Mouse (Mus musculus): ENCODE results near the gene Ppa1.

The Ppa1 gene

DNA sequence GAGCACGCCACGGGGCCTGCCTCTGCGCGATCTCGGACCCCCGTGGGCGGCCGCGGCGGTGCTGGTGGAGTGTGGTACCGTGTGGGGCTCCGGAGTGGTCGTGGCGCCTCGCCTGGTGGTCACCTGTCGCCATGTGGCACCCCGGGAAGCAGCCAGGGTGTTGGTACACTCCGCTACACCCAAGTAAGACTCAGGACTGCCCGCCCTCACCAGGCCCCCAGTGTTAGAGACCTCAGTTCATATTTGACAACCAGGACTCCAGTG is 48.1 kb downstream of the Ppa1 start:
- DNase-seq, result no peak

DNA sequence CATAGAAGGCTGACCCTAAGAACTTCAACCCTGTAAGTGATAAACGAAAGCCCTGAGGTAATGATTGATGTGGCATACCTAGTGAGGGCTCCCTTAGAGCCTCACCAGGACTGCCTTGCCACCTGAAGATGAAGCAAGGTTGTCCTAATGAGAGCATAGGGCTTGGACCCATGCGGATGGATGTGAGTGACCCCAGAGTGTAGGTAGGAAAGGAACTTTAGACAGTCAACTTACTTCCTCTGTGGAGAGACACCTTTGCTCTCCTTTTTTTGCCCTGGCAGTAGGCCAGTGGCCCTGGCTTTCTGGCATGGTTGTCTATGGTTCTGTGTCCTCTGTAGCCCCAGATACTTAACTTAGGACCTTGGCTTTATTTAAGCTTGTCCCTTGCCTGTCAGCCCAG is 48.7 kb downstream of the Ppa1 start:
- DNase-seq, result no peak

DNA sequence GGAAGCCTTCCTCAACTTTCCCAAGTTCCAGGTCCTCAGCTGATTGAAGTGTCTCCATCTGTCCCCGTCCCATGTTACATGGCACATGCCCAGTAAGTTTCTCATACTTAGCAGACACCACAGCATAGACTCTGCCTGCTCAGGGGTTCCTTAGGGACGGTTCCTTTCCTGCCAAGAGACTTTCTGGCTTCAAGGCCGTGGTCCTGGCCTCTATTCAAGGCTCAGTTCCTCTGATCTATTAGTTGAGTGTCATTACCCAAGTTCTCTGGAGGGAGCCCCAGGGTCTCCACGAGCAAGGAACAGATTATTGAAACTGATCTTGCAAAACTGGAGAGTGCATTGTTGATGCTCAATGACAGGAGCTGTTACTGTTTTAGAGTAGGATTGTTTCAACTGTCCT is 56.3 kb downstream of the Ppa1 start:
- DNase-seq, result no peak

DNA sequence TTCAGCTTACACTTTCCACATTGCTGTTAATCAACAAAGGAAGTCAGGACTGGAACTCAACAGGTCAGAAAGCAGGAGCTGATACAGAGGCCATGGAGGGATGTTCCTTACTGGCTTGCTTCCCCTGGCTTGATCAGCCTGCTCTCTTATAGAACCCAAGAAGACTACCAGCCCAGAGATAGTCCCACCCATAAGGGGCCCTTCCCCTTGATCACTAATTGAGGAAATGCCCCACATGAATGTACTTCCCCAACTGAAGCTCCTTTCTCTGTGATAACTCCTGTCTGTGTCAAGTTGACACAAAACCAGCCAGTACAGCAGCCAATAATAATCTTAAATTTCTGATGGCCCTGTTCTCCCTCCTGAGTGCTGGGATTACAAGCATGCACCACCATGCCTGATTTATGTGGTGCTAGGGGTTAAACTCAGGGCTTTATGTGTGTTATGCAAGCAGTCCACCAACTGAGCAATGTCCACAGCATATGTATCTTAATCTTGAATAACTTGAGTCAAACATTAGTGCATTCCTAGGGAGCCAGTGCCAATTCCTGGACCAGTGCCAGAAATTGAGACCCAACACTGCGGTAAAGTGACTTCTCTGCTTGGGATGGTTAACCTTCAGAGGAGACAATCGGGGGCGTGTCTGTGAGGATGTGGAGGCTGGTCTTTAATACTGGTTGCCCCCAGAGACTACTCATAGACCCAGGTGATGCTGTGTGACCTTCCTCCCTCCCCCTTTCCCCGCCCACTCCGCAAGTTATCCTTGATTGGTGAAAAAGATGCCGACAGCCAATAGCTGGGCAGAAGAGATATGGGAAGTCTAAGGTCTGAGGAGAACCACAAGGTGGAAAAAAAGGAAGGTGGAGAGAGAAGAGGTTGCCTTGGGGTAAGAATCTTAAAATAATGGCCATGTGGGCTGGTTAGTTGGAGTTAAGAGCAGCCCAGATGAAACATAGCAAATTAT is 58.3 kb downstream of the Ppa1 start:
- DNase-seq, result no peak

DNA sequence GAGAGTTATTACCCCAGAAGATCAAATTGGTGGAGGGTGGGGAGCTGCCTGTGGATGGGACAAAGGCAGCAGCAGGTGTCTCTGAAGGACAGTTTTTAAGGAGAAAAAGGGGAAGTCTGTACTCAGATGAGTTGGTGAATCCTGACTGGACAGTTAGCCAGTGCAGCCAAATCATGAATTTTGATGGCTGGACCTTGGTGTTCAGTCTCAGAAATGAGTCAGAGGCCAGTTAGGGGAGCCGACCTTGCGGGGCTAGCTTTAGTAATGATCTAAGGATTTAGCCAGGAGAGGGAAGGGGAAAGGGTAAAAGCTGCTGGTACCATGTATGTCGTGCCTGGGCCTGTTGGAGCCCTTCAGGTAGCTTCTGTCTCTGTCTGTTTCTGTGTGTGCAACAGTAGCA is 65.2 kb downstream of the Ppa1 start:
- no peak for DNase-seq

DNA sequence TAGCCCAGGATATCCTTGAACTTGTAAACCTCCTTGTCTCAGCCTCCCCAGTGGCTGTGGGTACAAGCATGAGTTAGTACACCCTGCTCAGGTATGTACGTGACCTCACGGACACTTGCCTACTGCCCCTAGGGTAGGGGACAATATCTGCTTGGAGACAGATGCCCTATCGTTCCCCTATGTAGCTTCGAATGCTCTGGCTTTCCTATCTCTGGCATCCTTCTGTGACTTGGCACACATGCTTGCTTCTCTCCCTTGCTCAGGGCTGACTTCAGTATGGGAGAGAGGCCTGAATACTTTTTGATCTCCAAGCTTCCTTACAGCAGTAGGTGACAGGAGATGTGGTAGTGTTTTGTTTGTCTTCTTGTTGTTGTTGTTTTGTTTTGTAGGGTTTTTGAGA is 65.8 kb downstream of the Ppa1 start:
- no peak for DNase-seq

DNA sequence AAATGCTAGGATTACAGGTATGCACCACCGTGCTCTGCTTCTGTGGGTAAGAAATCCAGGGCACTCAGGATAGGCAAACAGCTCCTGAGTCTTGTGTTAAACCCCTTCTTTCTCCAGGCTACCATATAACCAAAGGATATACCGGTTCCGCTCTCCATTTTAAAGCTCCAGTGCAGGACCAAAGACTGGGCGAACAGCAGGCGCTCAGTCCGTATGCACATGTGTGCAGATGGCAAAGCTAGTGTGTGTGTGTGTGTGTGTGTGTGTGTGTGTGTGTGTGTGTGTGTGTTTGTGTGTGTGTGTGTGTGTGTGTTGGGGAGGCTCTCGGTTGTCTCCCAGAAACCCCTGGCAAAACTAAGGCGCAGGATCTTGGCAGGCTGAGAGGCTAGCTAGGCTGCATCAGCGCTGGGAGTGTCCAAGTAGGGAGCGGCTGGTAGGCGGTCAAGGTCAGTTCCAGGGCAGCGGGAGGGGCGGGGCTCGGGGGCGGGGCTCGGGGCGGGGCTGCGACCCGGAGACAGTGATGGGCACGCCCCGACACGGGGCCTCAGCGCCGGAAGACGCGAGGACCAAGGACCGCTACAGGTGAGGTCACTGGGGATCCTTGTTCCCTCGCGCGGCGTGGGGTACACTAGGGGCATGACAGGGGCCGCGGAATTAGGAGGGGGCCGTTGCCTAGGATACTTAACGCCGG is 66.6 kb downstream of the Ppa1 start, which contains the start of gene Aifm2:
TSS of gene Aifm2 (plus strand) at position 493 of the 691 bp plus-strand sequence.
- peak; percentile 6 for DNase-seq

DNA sequence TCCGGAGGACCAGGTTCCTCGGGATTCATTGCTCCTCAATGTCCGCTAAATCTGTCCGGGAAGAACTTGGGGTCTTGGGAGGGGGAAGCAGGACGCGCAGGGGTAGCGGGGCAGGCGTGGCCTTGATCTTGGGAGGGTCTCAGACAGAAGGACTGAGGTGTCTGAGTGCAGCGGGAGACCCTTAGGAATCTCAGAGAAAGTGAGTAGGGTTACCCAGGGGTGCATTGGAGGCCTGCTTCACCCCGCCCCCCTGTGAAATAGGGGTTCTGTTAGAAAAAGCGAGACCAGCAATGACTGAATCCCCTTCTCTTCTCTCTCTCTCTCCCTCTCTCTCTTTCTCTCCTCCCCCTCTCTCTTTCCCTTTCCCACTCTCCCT is 67.1 kb downstream of the Ppa1 start:
- DNase-seq, result no peak

DNA sequence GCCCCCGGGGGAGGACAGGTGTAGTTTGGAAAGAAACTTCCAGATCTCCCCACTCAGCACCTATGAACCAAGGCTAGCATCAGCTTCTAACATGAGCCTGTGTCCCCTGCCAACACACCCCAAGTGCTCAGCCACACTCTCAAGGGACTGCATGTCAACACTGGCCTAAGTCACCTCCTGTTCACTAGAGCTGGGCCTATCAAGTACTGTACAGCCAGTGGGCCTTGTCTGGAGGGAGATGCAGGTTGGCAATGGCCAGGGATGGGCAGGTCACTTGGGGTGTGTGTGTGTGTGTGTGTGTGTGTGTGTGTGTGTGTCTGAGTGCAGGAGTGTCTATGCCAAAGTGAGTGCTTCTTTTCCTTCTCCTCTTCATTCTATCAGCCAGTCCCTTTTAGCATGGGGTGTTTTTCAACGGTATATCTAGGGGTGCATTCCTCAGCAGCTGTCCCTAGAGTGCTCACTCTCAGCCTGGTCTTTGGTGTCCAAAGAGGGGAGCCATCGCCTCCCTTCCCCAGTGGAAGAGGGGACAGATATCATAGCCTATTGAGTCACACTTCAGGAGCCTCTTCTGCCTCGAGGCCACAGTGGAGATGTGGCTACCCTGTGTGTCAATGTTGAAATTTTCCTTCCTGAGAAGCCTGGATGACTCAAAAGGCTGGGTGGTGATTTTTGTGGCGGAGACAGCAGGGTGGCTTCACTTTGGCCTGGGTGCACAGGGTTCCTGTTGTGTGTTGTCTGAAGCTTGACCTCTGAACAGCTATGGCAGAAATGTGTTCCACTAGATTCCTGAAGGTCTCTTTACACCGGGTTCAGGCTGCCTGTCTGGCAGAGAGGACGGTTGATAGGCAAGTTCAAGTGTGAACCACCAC is 67.9 kb downstream of the Ppa1 start:
- DNase-seq, result no peak

DNA sequence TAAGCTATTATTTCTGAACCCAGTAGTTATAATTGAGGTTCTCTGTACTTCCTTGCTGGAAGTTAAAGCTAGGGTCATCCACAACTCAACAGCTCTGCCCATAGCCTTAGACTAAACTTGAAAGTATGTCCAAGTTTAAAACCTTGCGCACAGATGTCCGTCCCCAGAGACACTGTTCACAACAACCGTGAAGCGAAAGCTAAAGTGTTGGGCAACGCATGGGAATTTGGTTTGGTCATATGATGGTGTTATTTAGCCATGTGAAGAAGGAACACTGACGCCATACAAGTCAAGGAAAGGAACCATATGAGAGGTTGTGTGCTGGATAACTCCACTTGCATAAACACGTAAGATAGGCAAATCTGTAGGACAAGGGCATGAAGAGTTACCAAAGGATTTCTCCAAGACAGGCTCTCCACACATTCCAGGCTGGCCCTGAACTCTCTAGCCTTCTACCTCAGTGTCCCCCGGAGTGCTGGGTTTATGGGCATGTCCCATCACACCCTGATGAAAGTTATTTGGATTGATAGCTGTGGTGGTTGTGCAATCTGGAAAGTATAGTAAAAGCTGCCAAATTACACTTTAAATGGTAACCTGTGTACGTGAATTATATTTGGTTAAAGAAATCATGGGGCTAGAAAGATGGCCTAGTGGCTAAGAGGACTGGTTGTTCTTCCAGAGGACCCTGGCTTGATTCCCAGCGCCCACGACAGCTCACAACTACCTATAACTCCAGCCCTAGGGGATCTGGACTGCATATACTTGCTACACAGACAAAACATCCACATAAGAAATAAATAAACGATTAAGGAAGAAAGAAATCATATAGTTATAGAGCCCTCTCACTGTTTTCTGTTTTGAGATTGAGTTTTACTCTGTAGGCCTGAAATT is 69.3 kb downstream of the Ppa1 start:
- DNase-seq, result no peak

DNA sequence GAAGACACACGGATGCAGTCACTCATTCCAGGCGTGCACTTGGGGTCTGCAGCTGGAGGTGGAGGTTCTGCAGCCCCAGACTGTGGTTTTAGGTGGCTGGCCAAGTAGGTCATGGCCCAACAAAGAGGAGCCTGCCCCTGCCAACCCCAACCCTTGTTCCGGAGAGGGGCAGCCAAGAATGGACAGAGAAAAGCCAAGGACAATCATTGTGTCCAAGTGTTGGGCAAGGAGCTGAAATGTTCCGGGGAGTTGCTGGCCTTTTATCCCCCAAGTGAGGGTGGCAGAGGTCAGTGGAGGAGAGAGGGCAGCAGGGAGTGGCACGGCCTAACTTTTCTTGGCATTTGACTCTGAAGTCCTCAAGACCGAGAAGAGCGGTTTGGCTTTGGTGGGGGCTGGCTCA is 72.0 kb downstream of the Ppa1 start:
- DNase-seq, result no peak

DNA sequence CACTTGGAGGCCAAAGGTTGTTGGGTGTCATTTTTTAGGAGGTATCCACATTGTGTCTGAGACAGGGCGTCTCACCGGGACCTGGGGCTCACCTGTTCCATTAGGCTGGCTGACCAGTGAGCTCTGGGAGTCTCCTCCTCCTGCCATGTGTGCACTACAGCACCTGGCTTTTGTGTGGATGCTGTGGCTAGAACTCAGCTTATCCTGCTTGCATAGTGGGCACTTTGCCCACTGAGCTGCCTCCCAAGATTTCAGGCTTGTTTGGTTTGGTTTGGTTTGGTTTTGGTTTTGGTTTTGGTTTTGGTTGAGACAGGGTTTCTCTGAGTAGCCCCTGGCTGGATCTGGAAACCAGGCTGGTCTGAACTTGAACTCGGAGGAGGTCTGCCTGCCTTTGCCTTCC is 73.9 kb downstream of the Ppa1 start:
- no peak for DNase-seq

DNA sequence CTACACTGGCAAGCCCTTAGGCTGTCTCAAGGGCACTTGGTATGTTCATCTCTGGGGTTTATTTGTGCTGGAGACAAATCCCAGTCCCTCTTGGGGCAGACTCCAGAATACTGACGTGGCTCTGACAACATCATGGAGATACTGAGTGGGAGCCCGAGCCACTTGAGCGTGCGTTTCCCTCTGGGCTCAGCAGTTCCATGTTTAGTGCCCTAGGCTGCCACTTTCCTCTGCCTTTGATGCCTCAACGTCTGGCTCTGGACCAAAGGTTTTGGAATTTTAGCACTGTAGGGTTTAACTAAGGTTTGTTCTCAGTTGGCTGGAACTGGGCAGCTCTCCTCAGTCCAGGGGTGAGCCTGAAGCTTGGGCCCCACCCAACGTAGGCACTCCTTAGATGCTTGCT is 74.9 kb downstream of the Ppa1 start:
- no peak for DNase-seq
